Mouse (Mus musculus): ENCODE measurements around the gene Adgrl3.
"Not testable (repeated sequence)": the region's sequence is repeated elsewhere in the genome, so short reads cannot be mapped to it uniquely, and the experiment has no call there.

The Adgrl3 gene

DNA sequence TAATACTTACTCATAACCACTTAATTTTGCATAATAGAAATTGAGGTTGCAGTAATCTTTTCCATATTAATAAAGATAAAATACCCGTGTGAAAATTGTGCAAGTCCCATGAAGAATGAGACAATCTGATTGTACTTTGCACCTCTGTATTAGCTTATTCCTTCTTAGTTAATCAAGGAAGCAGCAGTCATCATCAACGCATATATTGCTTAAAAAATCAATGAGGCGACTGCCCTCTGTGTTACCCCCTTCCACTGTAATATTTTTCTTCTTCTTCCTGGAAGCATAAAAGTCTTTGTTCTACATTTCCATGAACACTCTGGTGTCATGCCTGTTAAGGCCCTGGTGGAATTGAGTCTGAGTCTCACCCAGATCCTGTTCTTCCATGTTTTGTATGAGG, 416.4 kb downstream of the Adgrl3 start:
- DNase-seq: no peak

DNA sequence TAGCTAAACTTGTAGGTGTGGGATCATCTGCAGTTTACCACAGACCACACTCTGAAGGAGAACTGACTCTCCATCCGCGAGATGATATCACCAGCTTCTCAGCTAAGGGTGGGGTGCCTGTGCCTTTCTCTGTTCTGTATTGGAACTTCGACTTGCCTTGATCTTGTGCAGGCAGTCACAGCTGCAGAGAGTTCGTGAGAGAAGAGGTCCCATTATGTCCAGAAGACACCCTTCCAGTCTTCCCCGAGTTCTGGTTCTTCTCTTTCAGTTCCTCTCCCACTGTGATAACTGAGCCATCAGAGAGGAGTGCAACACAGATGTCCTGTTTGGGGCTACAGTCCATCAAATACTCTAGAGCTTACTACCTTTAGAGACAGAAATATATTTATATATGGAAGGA, 422.2 kb downstream of the Adgrl3 start:
- DNase-seq: no peak

DNA sequence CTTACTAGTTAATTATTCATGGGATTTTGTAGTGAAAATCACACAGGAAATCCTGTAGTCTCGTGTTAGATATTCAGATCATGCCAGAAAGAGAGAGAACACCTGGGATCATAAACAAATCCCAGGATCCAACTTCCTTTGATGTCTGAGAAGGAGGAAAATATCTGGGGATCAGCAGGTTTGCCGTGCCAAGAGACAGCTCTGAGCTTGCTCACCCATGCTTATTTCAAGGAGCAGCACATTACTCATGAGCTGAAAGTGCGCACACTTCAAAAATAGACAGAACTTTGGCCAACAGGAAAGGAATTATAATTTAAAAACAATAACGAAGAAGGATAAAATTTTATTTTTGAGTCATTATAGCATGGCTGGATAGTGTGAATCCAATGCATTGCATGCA, 446.0 kb downstream of the Adgrl3 start:
- DNase-seq: no peak

DNA sequence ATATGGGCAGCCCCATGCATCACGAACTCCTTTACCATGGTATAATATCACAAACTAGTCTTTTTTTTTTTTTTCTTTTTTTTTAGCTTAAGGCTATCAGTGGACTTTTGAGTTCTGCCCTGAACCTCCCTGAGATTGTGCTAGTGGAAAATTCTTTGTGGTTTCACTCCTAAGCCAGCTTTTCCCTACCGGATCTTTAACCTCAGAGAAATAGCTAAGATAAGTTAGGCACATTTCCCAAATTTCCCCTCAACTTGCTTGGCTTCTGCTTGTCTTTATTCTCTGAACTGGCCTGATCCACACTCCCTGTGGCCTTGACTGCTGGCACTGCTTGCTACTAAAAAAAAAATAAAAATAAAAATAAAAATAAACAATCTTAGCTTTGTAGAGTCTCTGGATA, 454.7 kb downstream of the Adgrl3 start:
- no peak for DNase-seq

DNA sequence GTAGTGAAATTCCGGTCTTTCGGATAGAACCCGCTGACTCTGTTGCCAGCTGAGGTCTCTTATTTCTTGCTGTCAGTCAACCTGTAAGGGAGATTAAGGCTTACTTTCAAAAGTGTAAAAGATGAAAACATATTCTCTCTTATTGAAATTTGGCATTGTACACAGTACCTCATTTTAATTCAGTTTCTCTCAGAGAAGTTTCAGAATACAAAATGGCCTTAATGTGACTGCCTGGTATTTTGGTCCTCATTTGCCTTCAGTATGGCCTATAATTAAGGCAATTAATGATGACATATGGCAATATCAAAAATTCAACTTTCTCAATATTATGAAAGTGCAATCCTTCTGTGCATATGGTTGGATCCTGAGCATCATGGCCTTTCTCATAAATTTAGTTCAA, 455.5 kb downstream of the Adgrl3 start:
- no peak for DNase-seq

DNA sequence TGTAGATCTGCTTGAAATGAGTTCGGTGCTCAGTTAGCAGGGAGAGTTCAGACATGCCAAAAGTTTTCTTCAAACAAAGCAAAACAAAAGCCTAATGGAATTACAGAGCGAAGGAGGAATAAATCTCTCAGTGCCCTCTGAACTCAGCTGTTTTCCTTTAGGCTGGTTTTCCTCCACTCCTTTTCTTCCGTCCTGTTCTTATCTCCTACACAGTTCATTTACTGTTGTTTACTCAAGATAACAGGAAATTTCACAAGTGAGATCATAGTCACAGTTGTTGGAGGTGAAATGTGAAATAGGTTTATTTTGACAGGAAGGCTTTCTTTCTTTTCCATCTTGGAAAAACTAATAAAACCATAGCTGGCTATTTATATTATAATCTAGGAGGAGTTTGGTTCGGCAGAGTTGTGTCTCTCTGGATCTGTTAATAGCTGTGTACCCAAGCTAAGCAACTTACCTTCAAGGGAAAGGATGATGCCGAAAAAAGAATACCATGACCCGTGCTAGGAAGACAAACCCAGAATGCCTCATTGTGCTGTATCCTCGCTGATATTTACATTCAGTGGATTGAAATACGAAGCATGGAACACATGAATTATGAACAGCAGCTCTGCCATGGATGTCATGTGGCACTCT, 456.2 kb downstream of the Adgrl3 start:
- DNase-seq: no peak

DNA sequence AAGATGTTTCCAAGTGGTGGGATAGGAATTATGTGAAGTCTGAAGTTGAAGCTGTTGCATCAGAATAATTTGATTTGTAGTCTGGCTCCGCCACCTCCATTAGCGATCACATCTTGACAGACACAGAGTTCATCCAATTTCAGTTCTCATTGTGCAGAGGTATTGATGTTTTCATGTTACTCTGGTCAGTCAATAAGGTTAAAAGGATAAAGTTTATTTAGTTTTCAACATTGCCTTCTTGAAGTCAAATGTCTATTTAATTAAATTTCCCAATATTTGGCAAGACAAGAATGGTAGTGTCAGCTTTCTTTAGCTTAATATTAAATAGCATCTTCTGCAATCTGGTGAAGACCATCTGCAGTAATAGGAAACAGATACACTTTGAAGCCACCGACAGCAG, 461.0 kb downstream of the Adgrl3 start:
- DNase-seq: no peak

DNA sequence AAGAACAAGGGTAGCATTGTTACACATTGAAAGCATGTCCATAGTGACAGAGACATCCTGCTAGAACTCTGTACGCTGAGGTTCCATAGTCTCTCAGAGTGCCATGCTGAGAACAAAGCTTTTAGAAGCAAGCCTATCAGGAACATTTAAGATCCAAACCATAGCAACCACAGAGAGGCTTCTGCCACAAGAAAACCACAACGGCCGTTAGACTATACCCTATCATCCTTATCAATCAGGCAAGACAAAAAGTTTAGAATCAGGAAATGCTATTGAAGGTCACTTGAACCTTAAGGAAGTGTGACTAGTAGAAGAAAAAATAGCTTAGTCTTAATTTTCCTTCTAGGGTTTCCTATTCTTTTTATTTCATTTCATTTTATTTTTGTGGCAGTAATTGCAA, 464.0 kb downstream of the Adgrl3 start:
- no peak for DNase-seq

DNA sequence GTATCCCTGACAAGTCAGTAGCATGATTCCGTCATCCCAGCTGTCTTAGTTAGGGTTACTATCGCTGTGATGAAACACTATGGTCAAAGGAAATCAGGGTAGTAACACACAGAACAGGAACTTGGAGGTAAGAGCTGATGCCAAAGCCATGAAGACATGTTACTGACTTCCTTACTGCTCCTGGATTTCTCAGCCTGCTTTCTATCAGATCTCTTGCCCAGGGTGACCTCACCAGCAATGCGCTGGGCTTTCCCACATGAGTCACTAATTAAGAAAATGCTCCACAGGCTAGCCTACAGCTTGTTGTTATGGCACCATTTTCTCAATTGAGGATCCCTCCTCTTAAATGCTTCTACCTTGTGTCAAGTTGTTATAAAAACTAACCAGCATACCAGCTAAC, 481.1 kb downstream of the Adgrl3 start:
- DNase-seq: no peak

DNA sequence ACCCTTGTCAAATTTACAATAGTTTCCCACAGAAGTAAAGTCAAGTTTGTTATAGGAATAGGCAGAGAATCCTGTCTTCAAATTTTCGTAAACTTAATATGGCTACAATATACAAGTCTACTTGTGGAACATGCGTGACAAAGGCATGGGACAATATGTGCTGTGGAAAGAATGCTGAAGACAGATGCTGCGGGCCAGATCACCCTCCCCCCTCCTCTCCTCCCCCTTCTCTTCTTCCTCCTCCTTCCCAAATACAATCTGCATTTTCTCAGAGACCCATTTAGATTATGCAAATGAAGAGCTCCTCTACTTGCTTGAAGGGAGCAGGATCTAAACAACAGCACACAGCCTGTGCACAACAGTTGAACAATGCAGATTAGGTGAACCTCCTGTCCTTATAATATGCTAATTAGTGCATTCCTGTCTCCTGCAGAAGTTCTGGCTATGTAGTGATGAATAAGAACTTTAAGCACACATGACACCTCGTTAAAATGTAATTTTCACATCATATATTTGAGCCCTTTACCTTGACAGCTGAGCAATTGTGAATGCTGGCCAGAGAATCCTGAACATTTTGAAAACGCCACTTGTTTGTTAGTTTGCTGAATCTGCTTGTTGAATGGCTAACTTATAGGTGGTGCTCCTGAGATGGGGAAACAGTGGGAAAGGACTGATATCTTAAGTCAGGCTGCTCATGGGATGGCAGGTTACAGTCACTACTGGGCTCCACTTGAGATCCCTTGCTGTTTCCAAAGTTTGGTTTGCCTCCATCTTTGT, 499.0 kb downstream of the Adgrl3 start:
- no peak for DNase-seq

DNA sequence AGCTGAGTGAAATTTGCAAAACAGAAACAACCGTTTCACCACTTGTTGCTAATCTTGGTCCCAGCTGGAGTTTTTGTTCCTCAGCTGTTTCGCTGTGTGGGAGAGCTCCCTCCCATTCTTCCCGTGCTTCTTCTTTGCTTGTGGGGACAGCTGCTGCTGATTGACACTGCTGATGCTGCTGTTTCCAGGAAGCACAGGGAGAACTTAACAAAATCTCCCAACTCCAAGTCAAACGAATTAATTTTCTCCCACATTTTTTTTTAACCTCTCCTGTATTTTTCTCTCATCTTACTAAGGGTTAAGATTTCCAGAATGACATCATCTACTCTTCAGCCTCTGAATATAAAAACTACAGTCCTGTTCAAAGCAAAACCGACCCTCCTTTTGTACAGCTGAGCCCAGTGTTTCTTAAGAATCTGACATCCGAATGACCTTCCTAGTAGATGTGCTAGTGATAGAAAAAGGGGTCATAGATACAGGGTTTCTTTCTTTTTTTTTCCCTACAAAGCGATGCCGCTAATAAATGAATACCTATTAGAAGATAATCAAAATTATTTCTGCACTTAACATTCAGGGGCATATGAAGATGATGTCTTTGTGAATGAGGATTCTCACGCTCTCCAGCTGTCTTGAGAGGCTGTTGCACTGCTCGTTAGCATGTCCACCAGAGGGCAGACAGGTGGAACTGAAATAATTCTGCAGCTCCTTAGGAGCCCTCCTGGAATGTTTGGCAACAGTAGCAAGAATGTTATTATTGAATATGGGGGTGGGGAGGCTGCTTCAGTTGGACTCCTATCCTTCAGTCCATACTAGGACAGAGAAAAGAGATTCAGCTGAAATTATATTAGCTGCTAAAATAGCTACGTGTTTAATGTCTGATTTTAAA, 499.8 kb downstream of the Adgrl3 start:
- DNase-seq: peak; percentile 7

DNA sequence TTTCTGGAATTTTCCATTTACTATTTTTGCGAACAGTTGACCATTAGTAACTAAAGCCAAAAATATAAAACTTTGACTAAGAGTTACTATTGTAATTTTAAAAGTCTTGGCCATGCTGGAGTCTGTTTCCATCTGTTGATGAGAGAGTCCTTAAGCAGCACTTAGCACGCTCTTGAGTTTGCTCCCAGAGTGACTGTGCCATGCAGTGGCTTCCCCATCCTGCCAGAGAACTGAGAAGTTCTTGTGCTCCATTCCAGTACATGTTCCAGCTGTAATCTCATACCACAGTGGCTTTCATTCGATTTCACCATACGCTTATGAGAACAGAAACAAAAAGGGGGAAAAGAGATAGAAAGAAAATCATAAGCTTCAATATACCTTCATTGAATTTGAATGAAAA, 502.8 kb downstream of the Adgrl3 start:
- DNase-seq: no peak

DNA sequence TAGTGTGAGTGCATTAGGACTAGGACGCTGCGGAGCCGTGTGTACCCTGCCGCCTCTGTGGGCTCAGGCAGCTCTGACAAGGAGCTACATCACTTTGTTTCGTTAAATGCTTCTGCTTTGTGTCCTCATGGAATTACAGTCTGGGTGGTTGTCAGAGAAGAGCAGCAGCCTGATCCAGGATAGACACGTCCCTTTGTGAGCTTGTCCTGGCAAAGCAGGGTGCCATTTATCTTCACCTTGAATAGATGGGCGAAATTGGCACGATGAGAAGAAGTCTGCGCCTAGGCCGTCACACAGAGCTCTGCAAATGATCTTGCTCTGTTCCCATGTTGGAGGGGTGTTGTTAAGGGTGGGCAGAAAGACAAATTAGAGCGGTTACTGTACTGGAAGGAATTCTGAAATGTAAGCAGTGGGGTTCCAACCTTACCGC, 504.6 kb downstream of the Adgrl3 start:
- DNase-seq: no peak

DNA sequence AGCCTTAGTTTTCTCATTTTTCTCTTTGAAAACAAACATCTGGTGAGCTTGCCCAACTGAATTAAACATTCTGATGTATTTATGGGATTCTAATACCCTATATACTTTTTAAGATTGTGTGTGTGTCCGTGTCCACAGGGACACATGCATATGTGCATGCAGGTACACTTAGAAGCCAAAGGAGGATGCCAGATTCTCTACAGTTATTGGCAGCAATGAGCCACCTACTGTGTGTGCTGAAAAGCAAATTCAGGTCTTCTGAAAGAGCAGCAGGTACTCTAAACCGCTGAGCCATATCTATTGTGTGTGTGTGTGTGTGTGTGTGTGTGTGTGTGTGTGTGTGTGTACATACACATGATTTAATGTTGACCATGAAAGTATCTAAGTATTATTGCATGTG, 505.4 kb downstream of the Adgrl3 start:
- DNase-seq: no peak

DNA sequence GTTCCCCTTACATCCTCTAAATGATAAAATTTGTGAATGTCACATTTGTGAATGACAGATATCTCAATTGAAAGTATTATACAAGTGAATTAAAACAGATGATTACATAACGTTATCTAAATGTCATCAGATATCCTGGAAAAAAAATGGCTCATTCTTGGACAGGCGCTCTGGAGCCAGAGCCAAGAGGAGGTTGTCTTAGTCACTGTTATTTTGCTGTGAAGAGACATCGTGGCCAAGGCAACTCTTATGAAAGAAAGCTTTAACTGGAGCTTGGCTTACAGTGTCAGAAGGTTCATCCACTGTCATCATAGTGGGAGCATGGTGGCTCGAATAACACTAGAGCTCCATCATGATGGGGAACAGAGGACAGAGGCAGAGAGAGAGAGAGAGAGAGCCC, 511.7 kb downstream of the Adgrl3 start:
- no peak for DNase-seq

DNA sequence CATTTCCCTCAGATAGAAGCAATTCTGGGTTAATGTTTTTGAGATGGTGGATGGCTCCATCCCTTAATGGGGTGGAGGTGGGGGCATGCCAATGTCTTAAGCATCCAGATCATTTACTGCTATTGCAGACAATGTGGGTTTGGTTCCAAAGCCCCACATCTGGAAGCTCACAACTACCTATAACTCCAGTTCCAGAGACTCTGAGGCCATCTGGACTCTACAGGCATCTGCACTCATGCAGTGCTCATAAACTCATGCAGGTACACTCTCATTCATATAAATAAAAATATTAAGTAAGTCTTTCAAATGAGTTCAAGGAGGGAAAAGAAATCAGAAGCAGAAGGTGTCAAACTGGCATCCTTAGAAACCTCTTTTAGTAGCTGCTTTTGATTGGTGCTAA, 530.3 kb downstream of the Adgrl3 start:
- DNase-seq: no peak

DNA sequence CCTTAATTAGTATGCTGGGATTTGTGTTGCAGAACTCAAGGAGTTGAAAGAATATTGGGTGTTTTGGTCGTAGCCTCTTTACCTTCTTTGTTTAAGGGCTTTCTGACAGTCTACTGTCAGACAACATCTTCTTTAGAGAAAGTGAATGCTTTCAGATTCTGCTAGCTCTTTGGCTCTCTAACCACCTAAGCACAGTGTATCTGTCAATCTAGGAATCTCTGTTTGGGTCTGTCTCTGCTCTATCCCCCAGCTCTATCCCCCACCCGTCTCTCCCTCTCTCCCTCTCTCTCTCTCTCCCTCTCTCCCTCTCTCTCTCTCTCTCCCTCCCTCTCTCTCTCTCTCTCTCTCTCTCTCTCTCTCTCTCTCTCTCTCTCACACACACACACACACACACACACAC, 535.2 kb downstream of the Adgrl3 start:
- not testable (repeated sequence) for DNase-seq

DNA sequence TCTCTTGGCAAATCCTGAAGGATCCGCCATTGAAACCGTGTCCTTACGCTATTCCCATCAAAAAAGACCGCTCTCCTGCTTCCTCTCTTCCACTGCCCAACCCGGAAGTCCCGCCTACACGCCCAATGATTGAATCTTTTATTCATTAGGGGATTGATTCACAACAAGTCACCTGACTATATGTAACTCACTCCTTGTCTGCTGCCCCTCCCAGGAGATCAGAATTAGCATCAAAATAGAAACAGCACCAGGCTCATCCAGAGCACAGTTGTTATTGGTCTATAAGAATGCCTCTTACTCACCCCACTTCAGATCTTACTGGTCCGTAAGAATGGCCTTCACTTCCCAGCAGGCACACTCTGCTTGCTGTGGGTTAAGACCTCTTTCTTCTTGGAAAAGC, 536.1 kb downstream of the Adgrl3 start:
- DNase-seq: no peak

DNA sequence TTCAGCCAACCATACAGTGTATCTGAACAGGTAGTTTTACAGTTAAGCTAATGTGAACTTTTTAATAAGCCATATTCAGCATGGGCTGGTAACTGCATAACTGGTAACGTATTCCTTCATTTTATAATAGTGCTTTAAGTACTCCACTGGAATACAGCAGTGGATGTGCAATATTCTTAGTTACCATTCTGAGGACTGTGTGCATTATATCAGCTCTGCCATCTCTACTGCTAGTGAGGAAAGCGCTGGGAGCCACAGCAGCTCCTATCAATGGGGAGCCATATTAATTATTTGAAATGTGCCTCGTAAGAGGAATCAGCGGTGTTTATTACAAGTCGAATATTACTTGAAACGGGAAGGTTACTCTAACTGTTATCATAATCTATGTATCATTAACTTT, 539.0 kb downstream of the Adgrl3 start:
- DNase-seq: no peak

DNA sequence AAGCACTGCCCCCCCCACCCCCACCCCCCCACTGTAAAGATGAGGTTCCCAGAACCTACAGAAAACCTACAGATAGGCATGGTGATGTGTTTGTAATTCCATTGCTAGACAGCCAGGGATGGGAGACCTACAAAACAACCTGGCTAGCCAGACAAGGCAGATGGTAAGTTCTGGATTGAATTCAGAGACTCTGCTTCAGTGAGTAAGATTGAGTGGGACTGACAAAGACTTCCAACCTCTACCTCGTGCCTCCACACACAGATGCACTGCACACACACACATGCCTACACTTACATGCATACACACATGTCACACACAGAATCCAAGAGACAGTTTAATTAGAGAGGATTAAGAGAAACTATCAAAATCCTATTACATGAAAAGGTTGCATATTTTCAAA, 544.4 kb downstream of the Adgrl3 start:
- no peak for DNase-seq

DNA sequence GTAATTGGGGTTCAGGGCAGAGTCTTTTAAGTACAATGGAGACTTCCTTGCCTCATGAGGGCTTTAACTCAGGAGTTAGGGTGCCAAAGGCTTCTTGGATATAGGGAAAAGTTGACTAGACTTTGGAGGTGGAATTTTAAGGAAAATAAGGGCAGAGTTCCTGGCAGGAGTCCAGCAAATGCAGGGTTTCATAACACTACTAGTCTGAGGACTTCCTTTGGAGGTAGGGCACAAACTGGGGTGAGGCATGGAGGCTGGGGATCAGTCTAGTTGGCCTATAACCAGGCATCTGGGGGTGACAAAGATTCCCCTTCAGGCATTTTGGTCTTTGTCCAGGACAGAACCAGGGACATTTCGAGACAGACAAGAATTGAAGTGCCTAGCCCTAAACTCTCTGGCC, 546.6 kb downstream of the Adgrl3 start:
- no peak for DNase-seq

DNA sequence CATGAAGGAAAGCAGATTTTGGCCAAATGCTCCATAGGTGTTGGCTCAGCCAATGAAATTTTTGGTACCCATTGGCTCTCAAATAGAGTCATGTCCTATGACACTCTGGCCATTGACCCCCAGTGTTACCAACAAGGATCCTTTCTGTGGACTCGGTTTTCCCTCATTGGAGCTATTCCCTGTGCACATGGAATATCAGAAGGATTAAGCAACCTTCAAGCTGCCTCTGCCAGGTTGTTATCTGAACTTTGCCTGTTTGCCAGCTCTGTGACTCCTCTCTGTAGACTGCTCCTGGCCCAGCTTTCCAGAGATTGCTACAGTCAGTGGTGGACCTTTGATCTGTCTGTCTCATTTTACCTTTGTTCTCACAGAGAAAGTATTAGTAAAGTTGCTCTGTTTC, 548.8 kb downstream of the Adgrl3 start:
- DNase-seq: peak; percentile 9

DNA sequence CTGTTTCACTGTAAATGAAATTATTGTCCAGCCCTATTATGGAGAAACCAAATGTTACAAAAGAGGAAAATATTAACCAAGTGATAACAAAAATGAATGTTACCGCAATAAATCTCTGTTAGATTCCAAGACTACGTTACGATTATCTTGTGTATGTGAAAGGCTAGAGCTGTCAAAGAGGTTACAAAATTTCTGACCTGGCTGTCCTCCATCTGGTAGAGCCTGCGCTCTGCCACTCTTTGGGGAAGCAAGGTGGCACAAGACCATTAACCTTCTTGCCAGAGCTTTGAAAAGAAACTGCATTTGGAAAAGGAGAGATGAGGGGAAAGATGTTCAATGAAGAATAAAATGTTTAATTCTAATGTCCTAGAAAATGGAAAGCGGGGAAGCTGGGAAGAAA, 562.9 kb downstream of the Adgrl3 start:
- DNase-seq: no peak

DNA sequence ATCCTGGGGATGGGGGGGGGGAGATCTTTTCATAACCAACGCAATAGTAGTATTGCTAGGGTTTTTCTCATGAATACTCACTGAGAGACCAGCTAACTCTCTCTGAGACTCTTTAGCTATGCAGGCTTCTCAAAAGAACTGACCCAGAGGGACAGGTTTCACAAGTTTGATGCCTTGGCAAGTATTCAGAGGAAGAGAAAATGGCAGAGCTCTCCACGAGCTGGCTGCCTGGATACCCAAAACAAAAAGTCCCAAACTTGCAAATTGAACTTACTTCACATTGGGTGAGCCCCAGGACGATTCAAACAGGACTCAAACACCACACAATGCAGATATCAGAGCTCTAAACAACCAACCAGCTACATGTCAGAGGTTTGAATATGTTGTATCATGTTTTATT, 563.5 kb downstream of the Adgrl3 start:
- no peak for DNase-seq
